Mouse (Mus musculus) C2C12 (cell line): ENCODE measurements around the gene Cdh10. TPM values are rescaled to one million over a fixed set of nuclear protein-coding genes. Genes with fewer than 3 reads are reported as not detected.

Source experiments
- H3K27me3 ChIP-seq: one replicate; pipeline ENCODE4 v1.6.1; 2011; ENCODE audit not compliant: control insufficient read depth, insufficient read depth, insufficient read length
- H3K36me3 ChIP-seq: one replicate; pipeline ENCODE4 v1.6.1; 2011; ENCODE audit not compliant: control insufficient read depth, insufficient read depth
- H3K4me3 ChIP-seq: one replicate; pipeline ENCODE4 v1.5.1; 2011; ENCODE audit warnings: mild to moderate bottlenecking, control low read depth; ENCODE audit not compliant: poor library complexity, insufficient read depth, severe bottlenecking
- H3K79me2 ChIP-seq: one replicate; pipeline ENCODE4 v1.6.1; 2011; ENCODE audit not compliant: control insufficient read depth, insufficient read depth
- H3K79me3 ChIP-seq: one replicate; pipeline ENCODE4 v1.6.1; 2011; ENCODE audit warnings: low read depth, control low read depth
- H3ac ChIP-seq: one replicate; pipeline ENCODE3; 2011; ENCODE audit warnings: low read depth; ENCODE audit not compliant: control insufficient read depth, insufficient read length
- CEBPB ChIP-seq: IDR thresholded peaks from one replicate; pipeline ENCODE4 v1.6.1; 2011; ENCODE audit warnings: low read depth, mild to moderate bottlenecking, control low read depth, moderate library complexity
- CTCF ChIP-seq: IDR thresholded peaks from one replicate; pipeline ENCODE4 v1.5.1; 2011; ENCODE audit not compliant: control insufficient read depth, insufficient read depth, insufficient read length
- FOSL1 ChIP-seq: IDR thresholded peaks from one replicate; pipeline ENCODE4 v1.8.0; 2011; ENCODE audit warnings: mild to moderate bottlenecking, low read length; ENCODE audit not compliant: poor library complexity, insufficient read depth, severe bottlenecking
- MAX ChIP-seq: IDR thresholded peaks from one replicate; pipeline ENCODE4 v1.6.1; 2011; ENCODE audit warnings: mild to moderate bottlenecking, control low read depth
- MYOD1 ChIP-seq: IDR thresholded peaks from one replicate; pipeline ENCODE4 v1.6.1; 2011; ENCODE audit warnings: low read depth; ENCODE audit not compliant: control insufficient read depth, insufficient read length
- MYOG ChIP-seq: IDR thresholded peaks from one replicate; pipeline ENCODE4 v1.6.1; 2011; ENCODE audit not compliant: control insufficient read depth, insufficient read length; ENCODE audit errors: extremely low read depth
- USF1 ChIP-seq: IDR thresholded peaks from one replicate; pipeline ENCODE4 v1.6.1; 2011; ENCODE audit warnings: low read depth, mild to moderate bottlenecking, control low read depth, moderate library complexity
- polyA plus RNA-seq: library from polyadenylated mRNA; unstranded; fragments of >200 nt; fragmentation: generic; extraction: Trizol; gene quantifications from one replicate; pipeline ENCODE4 v1.2.1, GENCODE M21; 2012; ENCODE audit warnings: missing spikeins

Gene Cdh10
- polyA plus RNA-seq, 1 experiment, result 2.1 TPM

DNA sequence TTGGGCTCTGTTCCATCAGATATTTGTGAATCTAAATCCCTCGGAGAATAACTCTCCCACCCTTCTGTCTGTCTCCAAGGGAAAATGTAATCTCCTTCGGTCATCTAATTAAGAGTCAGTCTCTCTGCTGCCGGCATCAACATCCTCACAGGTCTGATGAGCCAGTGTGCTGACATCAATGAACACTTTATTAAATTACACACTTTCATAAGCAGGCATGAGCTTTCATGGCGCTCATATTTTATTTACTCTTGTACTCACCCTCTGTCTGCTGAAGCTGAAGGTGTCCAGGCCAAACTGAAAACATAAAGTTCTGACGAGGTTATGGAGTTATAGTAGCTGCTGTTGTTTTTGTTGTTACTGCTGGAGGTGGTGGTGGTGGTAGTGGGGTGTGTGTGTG is 62.7 kb downstream of the Cdh10 start:
- Histone ChIP-seq H3K4me3 (no peak overlapping the region), H3K27me3 (no peaks in the 10 kb centered on the region), H3K79me3 (no peaks in the 10 kb centered on the region), H3K79me2 (no peaks in the 10 kb centered on the region), H3ac (no peak overlapping the region), H3K36me3 (no peaks in the 10 kb centered on the region)
- TF ChIP-seq MYOG (no peak), CTCF (no peak), MYOD1 (no peak), MAX (no peak), CEBPB (no peak), USF1 (no peak), FOSL1 (no peak)

DNA sequence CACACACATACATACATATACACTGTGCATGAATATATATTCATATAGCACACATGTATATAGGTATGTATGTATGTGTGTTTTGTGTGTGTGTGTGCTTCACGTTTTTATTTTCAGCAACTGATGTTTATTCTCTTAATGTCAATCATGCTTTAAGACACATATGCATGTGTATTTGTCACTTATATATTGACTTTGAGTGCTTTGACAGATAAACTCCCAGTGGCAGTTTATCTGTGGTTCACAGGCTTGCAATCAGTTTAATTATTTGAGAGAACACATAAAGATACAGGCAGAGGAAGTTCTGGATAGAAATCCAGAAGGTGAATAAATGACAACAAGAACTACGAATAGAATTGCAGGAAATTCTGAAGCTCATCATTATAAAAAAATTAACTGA is 67.9 kb downstream of the Cdh10 start:
- Histone ChIP-seq H3K27me3 (no peaks in the 10 kb centered on the region), H3K79me3 (no peaks in the 10 kb centered on the region), H3K36me3 (no peaks in the 10 kb centered on the region), H3ac (no peak overlapping the region), H3K79me2 (no peaks in the 10 kb centered on the region), H3K4me3 (no peak overlapping the region)
- no peak for TF ChIP-seq USF1
- TF ChIP-seq MYOG, result no peak
- TF ChIP-seq FOSL1, result no peak
- TF ChIP-seq CTCF, result no peak
- no peak for TF ChIP-seq CEBPB
- TF ChIP-seq MAX, result no peak
- TF ChIP-seq MYOD1, result no peak

DNA sequence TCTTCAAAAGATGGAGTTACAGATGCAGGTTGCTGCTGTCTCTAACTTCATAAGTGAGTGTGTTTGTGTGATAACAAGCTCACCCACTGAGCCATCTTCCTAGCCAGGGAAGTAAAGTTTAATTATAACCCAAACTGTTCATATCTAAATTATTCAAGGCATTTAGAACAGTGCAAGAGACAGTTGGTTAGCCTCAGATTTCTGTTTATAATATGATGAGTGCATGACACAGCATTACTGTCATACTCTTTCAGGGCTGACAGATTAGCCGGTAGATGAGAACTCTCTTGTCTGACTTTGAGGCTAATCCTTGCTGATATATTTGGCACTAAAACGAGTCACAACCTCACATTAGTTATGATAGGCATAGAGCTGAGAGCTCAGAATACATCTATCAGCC is 70.2 kb downstream of the Cdh10 start:
- Histone ChIP-seq H3K27me3 (no peaks in the 10 kb centered on the region), H3K36me3 (no peaks in the 10 kb centered on the region), H3K79me2 (no peaks in the 10 kb centered on the region), H3K79me3 (no peaks in the 10 kb centered on the region), H3ac (no peak overlapping the region), H3K4me3 (no peak overlapping the region)
- TF ChIP-seq CTCF, result no peak
- TF ChIP-seq CEBPB, result no peak
- no peak for TF ChIP-seq MYOD1

DNA sequence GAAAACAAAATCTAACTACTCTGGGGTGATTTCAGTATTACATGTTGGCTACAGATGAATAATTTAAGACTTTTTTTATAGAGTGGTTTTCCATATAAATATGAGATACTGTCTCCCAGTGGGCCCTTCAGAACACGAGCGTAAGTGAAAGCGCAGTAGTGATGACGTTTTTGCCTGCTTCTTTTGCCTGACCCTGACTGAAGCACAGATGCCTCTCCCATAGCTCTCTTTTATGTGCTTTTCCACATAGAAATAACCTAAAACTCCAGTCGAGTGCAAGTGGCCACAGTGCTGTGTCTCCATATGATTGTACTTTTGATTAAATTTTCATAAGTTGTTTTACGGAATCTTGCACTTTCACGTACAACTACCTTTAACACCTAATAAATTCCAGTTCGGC is 71.6 kb downstream of the Cdh10 start:
- Histone ChIP-seq H3K79me3 (no peaks in the 10 kb centered on the region), H3K27me3 (no peaks in the 10 kb centered on the region), H3K79me2 (no peaks in the 10 kb centered on the region), H3K36me3 (no peaks in the 10 kb centered on the region), H3K4me3 (no peak overlapping the region), H3ac (no peak overlapping the region)
- TF ChIP-seq CEBPB, result no peak
- no peak for TF ChIP-seq FOSL1
- no peak for TF ChIP-seq MAX
- TF ChIP-seq MYOD1, result no peak
- TF ChIP-seq USF1, result no peak
- no peak for TF ChIP-seq CTCF
- TF ChIP-seq MYOG, result no peak

DNA sequence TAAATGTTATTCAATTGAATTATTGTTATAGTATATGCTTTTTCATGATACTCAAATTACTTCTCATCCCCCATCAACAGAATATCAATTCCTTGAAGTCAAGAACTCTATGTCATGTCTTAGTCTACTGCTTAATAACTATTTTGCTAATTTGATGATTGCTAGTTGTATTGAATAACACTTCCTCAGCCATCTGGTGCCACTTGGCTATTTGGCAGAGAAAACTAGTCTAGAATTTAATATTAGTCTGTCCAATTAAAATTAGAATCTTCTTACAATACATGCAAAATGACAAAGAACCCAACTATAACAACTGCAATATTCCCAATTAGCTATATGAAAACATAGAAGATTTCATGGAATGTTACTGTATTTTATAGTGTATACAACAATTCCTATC is 82.0 kb downstream of the Cdh10 start:
- no peaks in the 10 kb centered on the region for H3K79me2 ChIP-seq

DNA sequence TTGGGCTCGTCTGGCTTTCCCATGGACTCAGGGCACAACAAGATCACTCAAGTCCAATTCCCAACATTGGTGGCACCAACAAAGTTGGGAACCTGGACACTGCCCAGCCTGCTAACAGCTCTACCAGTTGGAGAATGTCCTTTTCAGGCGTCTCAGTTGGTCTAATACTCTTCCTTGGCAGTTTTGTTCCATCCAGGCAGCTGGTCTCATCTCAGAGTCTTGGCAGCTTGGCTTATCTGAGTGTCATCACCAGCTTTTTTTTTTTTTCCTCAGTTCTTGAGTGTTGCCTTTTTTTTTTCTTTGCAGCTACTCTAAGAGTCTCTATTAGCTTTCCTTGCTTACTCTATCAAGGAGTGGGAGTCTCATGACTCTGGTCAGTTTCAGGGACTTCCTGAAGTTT is 85.4 kb downstream of the Cdh10 start:
- Histone ChIP-seq H3K79me3 (no peaks in the 10 kb centered on the region), H3K4me3 (no peak overlapping the region), H3K79me2 (no peaks in the 10 kb centered on the region), H3K36me3 (no peaks in the 10 kb centered on the region), H3ac (no peak overlapping the region), H3K27me3 (no peaks in the 10 kb centered on the region)
- TF ChIP-seq MYOG (no peak), USF1 (no peak), CEBPB (no peak), MAX (no peak), FOSL1 (no peak), CTCF (no peak), MYOD1 (no peak)

More for the DNA sequence above, 82.0 kb downstream of the Cdh10 start:
- no peaks in the 10 kb centered on the region for H3K36me3 ChIP-seq
- no peak overlapping the region for H3ac ChIP-seq
- no peak overlapping the region for H3K4me3 ChIP-seq
- no peaks in the 10 kb centered on the region for H3K79me3 ChIP-seq
- no peaks in the 10 kb centered on the region for H3K27me3 ChIP-seq
- TF ChIP-seq CEBPB (no peak), CTCF (no peak), MAX (no peak), FOSL1 (no peak), MYOG (no peak), MYOD1 (no peak), USF1 (no peak)
